Mouse (Mus musculus): ENCODE measurements at regions not wholly inside any gene's neighbourhood (a gene's known extent, or its start where the extent isn't known, plus 50 kb on each side); places are given as distances from the start of the nearest gene placed in this dataset.

DNA sequence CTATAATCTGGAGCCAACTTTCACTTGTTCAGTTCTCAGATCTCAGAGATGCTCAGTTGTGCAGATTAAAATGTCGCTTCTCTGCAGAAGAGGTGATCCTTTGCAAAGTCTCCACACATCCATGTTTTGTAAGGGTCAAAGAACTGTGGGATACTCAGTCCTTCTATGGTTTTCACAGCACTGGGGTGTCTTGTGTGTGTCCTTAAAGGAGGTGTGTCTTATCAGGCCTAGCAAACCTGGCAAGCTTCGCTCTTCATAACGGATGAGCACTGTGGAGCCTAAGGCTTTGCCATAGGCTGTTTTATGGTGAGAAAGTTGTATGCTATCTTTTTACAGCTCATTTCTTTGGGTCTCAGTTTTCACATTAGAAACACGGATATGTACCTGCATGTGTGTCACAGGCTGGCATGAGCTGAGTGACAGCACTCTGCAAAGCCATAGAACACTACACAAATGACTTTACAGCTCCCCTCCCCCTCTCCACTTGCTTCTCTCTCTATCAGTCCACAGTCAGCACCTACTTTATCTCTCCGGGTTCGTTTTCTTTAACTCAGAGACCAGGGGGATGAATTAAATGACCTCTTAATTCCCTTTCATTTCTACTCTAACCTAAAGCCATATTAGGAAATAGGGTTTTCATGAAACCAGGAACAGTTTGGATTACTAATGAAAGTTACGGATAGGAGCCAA is 49.8 kb upstream of the Picalm start:
- Histone ChIP-seq H3K4me3 (replicated peaks in 1 of 3; ENCODE audit: low read depth in 2 of 3, low read length in 2 of 3, poor library complexity in 1 of 3) (no peak overlapping the region), H3K4me2 (ENCODE audit: insufficient read depth, low read depth, poor library complexity, severe bottlenecking) (no peak overlapping the region), H3K27ac (ENCODE audit: insufficient read depth, low read depth) (no peak overlapping the region), H3K9ac (ENCODE audit: insufficient read depth, low read depth) (no peak overlapping the region), H3K27me3 (replicated peaks) (no peaks in the 10 kb centered on the region), H3K4me1 (ENCODE audit: control insufficient read depth in 1 of 2, insufficient read depth in 2 of 2) (no peaks in the 10 kb centered on the region), H3K79me2 (replicated peaks; ENCODE audit: control insufficient read depth, extremely low read depth, insufficient read depth, poor library complexity, severe bottlenecking) (no peaks in the 10 kb centered on the region), H3K9me3 (replicated peaks; ENCODE audit: low read length) (peaks cover 3% of the 10 kb centered on the region), H3K36me3 (replicated peaks in 1 of 2; ENCODE audit: control insufficient read depth in 1 of 2, insufficient read depth in 1 of 2, low read length in 1 of 2) (no peaks in the 10 kb centered on the region)
- dilution Hi-C loops (cut with MboI; ENCODE audit: extremely low pct_ligation_motif_present, extremely low pct_unique_long_range_greater_than_20kb, low sequenced_read_pairs), result no loop called here
- no peak for DNase-seq (ENCODE audit: extremely low read depth)
- in situ Hi-C loops (cut with MboI; ENCODE audit: low pct_ligation_motif_present, low pct_unique_long_range_greater_than_20kb, low sequenced_read_pairs), result no loop called here
- TF ChIP-seq NRF1 (IDR thresholded peaks at IDR 0.05; ENCODE audit: low read depth, low read length) (no peak), MAZ (IDR thresholded peaks at IDR 0.05; ENCODE audit: low read depth, low read length) (no peak), ZC3H11A (IDR thresholded peaks at IDR 0.05; ENCODE audit: low read depth, low read length) (no peak), CHD1 (IDR thresholded peaks at IDR 0.05; ENCODE audit: low read depth, low read length) (no peak), ZMIZ1 (IDR thresholded peaks at IDR 0.05; ENCODE audit: low read depth, low read length) (no peak), KAT2A (IDR thresholded peaks at IDR 0.05; ENCODE audit: insufficient replicate concordance, low read length) (no peak), MXI1 (IDR thresholded peaks at IDR 0.05; ENCODE audit: low read depth, low read length) (no peak), CHD2 (IDR thresholded peaks at IDR 0.05; ENCODE audit: low read length) (no peak), MAFK (IDR thresholded peaks at IDR 0.05; ENCODE audit: insufficient replicate concordance, low read length) (no peak)

Measured in CH12.LX (cell line).